Mouse (Mus musculus): ENCODE results near the gene Myom1.

The Myom1 gene

GRCm38 (mm10) chr17:71102571-71103551, 100.4 kb downstream of the Myom1 start:
- DNase-seq (ENCODE audit: low spot score in 2 of 2) = no peak

- no peak for DNase-seq (ENCODE audit: low spot score in 2 of 2)
Measured at GRCm38 (mm10) chr17:71105297-71105696, 102.9 kb downstream of the Myom1 start.

GRCm38 (mm10) chr17:71106250-71106649, 103.8 kb downstream of the Myom1 start:
- DNase-seq (ENCODE audit: low spot score in 2 of 2) = no peak

GRCm38 (mm10) chr17:71110753-71111265, 108.4 kb downstream of the Myom1 start:
- DNase-seq (ENCODE audit: low spot score in 2 of 2) = no peak

- no peak for DNase-seq (ENCODE audit: low spot score in 2 of 2)
Measured at GRCm38 (mm10) chr17:71112689-71113088, 110.3 kb downstream of the Myom1 start.

GRCm38 (mm10) chr17:71114282-71114681, 111.8 kb downstream of the Myom1 start:
- no peak for DNase-seq (ENCODE audit: low spot score in 2 of 2)

DNA sequence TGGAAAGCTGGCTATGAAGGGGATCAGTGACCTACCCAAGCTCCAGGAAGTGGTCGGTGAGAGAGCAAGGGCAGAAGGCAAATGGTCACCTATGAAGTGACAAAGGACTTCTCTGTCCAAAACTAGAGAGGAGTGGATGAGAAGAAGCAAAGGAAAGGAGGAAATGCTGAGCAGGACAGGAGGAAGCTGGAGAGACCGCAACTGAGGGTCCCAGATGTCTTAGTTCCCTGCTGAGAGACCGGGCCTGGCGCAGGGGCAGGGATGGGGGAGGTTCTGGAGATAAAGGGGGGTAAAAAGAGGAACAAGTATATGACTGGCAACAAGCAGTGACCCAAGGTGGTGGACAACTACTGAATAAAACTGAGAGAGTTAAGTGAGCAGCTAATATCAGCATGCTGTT, 115.5 kb downstream of the Myom1 start:
- DNase-seq (ENCODE audit: low spot score in 2 of 2) = no peak

DNA sequence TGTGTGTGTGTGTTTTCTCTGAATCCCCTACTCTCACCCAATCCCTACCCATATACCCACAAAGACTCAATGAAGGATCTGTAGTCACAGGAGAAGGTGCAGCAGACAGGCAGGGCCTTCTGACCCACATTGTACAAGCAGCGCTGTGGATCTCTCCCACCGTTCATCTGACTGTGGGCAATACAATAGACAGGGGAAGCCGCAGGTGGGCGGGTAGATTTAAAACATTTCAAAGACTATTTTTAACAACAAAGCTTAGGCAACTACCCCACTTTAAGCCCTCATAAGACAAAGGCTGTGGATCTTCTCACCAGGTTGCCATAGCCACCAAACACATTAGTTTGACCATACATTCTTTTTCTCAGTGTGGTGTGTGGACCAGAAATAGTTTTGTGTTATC, 116.2 kb downstream of the Myom1 start:
- DNase-seq (ENCODE audit: low spot score in 2 of 2) = no peak

DNA sequence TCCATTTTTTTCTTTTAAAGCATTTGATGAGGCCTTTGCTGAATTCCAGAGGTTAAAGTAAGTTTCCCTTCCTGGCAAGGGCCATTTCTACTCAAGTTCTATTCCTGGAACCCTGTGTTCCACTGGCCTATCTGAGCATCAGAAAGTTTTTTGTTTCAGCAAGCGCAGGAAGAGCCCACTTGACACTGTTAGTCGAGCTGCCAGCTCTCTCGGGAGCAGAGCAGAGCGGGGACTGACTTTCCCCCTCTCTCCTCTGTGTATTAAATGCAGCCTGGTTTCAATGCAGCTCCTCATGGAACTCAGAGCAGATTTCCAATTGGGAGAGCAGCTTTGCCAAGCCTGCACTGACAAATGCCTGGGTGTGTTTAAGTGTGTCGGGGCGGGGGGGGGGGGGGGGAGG, 118.2 kb downstream of the Myom1 start:
- no peak for DNase-seq (ENCODE audit: low spot score in 2 of 2)

GRCm38 (mm10) chr17:71124061-71124670, 121.7 kb downstream of the Myom1 start:
- DNase-seq (ENCODE audit: low spot score in 2 of 2) = no peak

DNA sequence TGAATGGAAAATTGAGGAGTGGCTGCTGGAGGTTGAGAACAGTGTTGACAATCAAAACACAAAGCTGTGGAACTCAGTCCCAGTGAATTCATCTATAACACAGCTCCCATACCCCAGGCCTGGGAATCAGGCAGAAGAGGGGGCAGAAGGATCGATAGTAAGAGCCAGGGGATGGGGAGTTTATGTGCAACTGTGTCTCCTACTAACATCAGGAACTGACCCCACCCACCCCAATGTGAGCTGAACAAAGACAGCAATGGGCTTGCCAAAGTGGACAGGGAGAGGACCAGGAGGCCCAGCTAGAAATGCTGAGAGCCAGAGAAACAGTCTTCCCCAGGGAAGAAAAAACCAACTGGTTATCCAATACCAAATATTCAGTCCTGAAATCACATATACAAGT, 122.2 kb downstream of the Myom1 start:
- no peak for DNase-seq (ENCODE audit: low spot score in 2 of 2)

DNA sequence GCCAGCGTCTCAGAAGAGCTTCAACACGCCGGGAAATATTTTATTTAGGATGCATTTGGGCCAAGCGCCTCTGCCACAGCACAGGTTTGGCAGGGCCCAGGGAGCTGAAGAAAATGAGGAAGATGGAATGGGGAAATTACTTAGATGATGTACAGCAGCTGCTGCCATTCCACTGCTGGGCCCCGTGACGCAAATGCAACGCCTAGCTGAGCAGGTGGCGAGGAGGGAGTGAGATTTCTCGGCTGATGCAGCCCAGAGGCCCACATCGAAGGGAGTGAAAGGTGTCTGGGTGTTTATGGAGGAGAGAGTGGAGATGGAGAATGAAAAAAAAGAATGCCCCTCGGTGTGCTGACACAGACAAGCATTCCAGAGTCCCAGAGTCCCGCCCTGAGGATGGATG, 123.1 kb downstream of the Myom1 start:
- DNase-seq (ENCODE audit: low spot score in 2 of 2) = no peak

- no peak for DNase-seq (ENCODE audit: low spot score in 2 of 2)
Measured at GRCm38 (mm10) chr17:71126001-71126400, 123.6 kb downstream of the Myom1 start.

DNA sequence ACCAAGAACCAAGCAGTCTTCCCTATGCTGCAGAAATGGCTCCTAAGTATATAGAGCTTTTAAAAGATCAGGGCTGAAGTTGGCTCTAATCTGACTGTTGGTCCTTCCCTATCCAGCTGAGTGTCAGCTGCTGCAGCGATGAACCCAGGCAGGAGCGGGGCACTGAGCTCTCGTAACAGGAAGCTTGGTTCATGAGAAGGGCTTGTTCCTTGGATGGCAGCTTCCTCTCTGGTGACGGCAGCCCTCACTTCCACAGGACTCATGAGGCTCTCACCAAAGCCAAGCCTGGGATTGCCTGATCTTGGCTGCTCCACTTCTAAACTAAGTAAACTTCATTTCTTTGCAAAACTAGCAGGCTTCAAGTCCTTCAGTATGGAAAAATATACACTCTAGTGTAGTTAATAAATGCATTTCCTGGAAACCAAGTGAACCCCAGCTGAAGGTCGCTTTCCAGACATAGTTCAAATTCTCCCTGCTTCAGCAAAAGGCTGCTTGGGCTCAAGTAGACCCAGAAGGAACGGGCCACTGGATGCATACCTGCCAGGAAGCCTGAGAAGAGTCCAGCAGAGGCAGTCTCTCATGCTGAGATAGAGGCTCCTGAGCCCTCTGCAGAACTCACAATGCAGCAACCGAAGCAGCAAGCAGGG, 125.2 kb downstream of the Myom1 start:
- DNase-seq (ENCODE audit: low spot score in 2 of 2) = no peak

GRCm38 (mm10) chr17:71129489-71130261, 127.2 kb downstream of the Myom1 start:
- DNase-seq (ENCODE audit: low spot score in 2 of 2) = no peak

DNA sequence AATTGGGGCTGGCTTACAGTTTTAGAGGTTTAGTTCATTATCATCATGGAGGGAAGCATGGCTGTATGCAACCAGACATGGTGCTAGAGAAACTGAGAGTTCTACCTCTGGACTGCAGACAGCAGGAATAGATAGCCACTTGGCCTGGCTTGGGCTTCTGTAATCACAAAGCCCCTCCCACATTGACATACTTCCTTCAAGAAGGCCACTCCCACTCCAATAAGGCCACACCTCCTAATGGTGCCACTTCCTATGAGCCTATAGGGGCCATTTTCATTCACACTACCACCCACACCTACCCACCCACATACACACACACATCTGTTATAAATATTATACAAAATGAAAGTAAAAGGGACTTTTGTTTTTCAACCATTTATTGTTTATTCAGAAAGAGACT, 129.8 kb downstream of the Myom1 start:
- DNase-seq (ENCODE audit: low spot score in 2 of 2) = no peak

DNA sequence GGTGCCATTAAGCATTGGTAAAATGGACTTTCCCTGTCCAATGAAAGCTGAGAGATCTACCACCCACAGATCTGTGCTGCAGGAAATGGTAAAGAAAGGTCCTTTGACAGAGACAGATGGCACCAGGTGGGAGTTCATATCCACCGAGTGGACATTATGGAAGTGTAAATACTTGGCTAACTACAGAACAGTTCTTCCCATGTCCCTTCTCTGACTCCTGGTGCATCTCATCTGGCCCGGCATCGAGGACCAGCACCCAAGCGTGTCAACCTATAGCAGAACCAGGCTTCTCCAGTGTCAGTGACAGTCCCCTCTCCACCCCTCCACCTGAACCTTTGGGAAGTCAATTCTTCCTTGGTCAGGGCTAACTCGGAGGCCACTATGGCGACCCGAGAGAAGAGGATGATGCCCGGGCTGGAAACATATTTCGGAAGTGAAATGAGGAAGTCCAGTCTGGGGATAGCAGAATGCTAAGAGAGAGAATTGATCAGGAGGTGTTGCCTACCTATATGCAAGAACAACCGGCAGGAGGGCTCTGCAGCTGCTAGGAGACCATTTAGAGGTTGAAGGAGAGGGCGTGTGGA, 130.5 kb downstream of the Myom1 start:
- no peak for DNase-seq (ENCODE audit: low spot score in 2 of 2)

DNA sequence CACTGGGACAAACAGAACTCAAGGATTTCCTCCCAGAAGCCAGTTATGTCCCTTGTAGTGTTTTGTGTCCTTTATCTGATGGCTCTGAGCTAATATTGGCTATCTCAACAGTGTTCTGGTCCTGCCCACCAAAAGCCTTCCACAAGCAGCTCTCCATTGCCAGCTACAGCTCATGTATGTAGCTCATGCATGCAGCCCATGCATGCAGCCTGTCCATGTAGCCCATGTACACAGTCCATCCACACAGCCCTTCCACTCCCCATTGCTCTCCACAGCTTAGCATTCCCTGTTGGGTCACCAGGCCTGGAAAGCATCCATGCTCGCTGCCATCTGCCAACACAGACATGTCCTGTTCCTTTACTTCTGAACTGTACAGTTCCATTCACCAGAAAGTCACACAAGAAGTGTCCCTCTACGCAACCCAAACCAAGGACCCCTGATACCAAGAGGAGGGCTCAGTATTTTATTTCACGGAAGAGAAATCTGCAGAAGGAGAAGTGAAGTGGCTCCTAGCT, 132.1 kb downstream of the Myom1 start:
- DNase-seq (ENCODE audit: low spot score in 2 of 2) = no peak

- DNase-seq (ENCODE audit: low spot score in 2 of 2) = no peak
Measured at GRCm38 (mm10) chr17:71135108-71135507, 132.7 kb downstream of the Myom1 start.

DNA sequence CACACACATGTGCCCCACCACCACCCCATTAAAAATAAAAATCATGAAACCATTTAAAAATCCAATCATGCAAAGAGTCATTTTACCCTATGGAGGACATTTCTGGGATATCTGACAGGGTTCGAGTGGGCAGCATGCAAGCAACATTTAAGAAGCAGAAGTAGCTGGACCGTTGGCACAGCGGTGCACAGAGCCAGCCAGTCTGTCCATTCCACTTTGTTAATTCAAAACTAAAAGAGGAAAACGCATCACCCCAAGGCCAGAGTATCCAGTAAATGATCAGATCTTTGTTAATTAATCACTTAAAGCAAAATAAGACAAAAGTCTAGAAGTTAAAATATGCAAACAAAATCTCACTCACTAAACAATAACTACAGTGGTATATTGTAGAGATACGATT, 133.4 kb downstream of the Myom1 start:
- DNase-seq (ENCODE audit: low spot score in 2 of 2) = no peak
